Mouse (Mus musculus): ENCODE results near the gene Cyp4a12a. TPM values are rescaled to one million over a fixed set of nuclear protein-coding genes. Genes with fewer than 3 reads are reported as not detected.
"Not testable (repeated sequence)": the region's sequence is repeated elsewhere in the genome, so short reads cannot be mapped to it uniquely, and the experiment has no call there.

Cyp4a12a gene
- polyA plus RNA-seq, 1 experiment from 2014 or later: not detected

- not testable (repeated sequence) for ATAC-seq (ENCODE audit: low FRiP score)
Observed at GRCm38 (mm10) chr4:115368067-115368466, 69.2 kb downstream of the Cyp4a12a start.

More at GRCm38 (mm10) chr4:115368067-115368466, 69.2 kb downstream of the Cyp4a12a start:
- H3K4me1 ChIP-seq (replicated peaks; ENCODE audit: control insufficient read depth, insufficient read depth, low read length); H3K27ac ChIP-seq (ENCODE audit: low read depth, low read length); H3K4me2 ChIP-seq (replicated peaks; ENCODE audit: low read depth, low read length); H3K9me3 ChIP-seq (ENCODE audit: control insufficient read depth, low read length); H3K4me3 ChIP-seq (ENCODE audit: low read depth, low read length); H3K36me3 ChIP-seq (ENCODE audit: control insufficient read depth, insufficient read depth, low read length); H3K9ac ChIP-seq (ENCODE audit: low read depth, low read length); H3K27me3 ChIP-seq (ENCODE audit: control insufficient read depth, insufficient read depth, low read length); DNase-seq (ENCODE audit: low spot score): not testable (repeated sequence)

Other genes with a start within 250 kb of the Cyp4a12a start
- gene Tal1, start 242.6 kb upstream of the Cyp4a12a start, polyA plus RNA-seq (2014; fragmentation: Nextera tagmentation; extraction: Ambion mirVana): 8.6 and 10.3 TPM in 2 replicates
- 12.8 and 16.0 TPM in 2 replicates for gene Pdzk1ip1, start 210.3 kb upstream of the Cyp4a12a start, polyA plus RNA-seq (2014; fragmentation: Nextera tagmentation; extraction: Ambion mirVana)
- gene Cyp4x1, start 164.8 kb upstream of the Cyp4a12a start, polyA plus RNA-seq (2014; fragmentation: Nextera tagmentation; extraction: Ambion mirVana): 0.75 and 0.79 TPM in 2 replicates
- gene Cyp4a29, start 57.0 kb upstream of the Cyp4a12a start, polyA plus RNA-seq (2014; fragmentation: Nextera tagmentation; extraction: Ambion mirVana): not detected in 2 replicates
- gene Cyp4a12b, start 112.6 kb downstream of the Cyp4a12a start, polyA plus RNA-seq (2014; fragmentation: Nextera tagmentation; extraction: Ambion mirVana): not detected in 2 replicates
- not detected in 2 replicates for gene Cyp4a30b, start 153.6 kb downstream of the Cyp4a12a start, polyA plus RNA-seq (2014; fragmentation: Nextera tagmentation; extraction: Ambion mirVana)
- not detected in 2 replicates for gene Cyp4a14, start 197.1 kb downstream of the Cyp4a12a start, polyA plus RNA-seq (2014; fragmentation: Nextera tagmentation; extraction: Ambion mirVana)
- gene Cyp4a10, start 219.2 kb downstream of the Cyp4a12a start, polyA plus RNA-seq (2014; fragmentation: Nextera tagmentation; extraction: Ambion mirVana): not detected in 2 replicates

Data from hindbrain, embryonic 11.5 days (tissue).